Mouse (Mus musculus) induced T-regulatory cell, adult 2 months (primary cell): ENCODE measurements at regions not wholly inside any gene's neighbourhood (a gene's known extent, or its start where the extent isn't known, plus 50 kb on each side); places are given as distances from the start of the nearest gene placed in this dataset.

Source experiments
- DNase-seq: peaks from one replicate; pipeline ENCODE4 v3.0.0-alpha.2; 2012; ENCODE audit warnings: low read depth

DNA sequence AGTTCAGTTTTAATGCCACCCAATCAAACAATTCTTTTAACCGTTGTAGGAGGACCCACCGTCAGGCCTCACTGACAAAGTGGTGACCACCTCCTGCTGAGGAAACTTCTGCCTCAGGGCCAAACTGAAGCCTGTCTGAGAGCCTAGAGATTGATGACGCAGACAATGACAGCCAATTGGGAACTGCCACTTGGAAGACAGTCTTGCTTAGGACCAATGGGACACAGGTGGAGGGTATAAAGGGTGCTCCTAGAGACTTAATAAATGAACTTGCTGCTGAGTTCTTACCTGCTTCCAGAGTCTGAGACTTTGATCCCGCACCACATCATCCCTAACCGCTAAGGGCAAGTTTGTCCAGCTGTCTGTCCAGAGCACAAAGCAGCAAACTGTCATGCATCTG lies 80.0 kb downstream of the Tbx4 start:
- DNase-seq: no peak

DNA sequence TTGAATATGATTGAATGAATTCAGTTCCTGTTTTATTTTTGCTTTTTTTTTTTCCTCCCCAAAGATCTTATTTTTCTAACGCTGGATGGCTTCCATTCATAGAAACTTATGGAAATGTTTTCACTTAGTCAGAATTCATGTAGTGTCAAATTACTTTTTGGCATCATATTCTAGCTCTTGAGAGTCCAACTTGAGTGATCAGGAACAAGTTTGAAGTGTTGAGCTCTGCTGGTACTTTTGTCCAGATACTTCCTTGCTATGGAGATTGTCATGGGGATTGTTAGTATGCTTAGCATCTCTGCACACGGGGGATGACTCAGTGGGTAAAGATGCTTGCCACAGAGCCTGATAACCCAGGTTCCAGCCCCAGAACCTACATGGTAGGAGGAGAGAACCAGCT lies 84.1 kb downstream of the Tbx4 start:
- DNase-seq: no peak

DNA sequence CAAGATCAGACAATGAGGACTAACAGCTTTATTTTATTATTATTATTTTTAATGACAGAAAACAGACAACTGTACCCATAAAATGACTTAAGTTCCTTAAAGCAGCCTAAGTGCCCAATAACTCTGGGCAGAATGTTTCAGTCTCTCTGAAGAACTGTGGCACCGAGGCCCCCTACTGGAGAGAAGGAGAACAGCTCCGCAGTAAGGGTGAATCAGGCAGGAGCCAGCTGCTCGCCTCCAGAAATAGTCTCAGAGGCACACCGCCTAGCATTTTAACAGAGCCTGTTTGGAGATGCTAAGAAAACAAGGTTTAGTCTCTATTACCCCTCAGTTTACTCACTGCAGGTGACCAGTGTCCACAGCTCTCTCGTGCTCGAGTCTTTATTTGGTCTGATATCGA lies 86.2 kb downstream of the Tbx4 start:
- peak; percentile 72 for DNase-seq

DNA sequence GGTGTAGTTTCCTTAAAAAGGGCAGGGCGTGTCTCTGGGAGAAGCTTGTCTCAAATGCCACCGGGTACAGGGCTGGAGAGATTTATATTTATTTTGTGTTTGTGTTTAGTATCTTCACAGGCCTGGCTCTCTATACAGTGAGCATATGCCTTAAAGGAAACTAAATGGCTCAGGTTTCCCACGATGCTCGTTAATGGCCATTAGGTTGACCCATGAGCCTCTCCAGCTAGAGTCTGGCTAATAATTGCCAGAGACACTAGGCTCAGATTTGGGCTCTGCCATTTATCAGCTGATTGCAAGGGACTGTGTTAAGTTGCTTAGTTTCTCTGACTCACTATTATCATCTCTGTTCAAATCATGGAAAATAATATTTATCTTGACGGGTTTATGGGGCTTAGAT lies 87.5 kb downstream of the Tbx4 start:
- DNase-seq: no peak

DNA sequence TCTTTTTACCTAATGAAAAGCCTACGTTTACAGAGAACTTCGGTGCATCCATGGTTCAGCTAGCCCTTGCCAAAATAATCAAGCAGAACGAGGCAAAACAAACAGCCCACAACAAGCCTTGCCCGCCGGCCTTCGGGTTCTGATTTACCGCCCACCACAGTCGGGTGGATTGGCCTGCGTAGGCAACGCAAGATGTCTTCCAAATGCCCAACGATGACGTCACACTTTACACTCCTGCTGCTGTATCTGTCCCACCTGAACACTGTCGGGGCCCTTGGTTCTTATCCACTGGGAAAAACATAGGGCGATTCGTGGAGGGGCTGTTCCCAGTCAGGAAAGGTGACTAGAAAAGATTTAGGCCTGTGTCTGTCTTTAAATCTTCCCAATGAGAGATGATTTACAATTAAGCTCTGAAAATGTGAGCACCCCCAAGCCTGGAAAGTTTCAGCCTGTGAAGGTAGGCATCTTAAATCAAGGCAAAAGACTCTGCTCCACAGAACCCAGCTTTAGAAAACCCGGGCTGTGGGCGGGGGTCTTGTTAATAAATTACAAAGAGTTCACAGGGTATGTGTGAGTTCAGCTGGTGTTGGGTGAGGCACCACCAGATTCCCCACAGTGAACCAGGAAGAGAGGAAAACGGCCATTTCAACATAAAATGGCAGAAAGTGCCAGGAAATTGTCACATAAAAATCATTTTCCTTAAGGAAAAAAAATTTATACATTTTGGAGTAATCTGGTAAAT lies 90.6 kb downstream of the Tbx4 start:
- no peak for DNase-seq

DNA sequence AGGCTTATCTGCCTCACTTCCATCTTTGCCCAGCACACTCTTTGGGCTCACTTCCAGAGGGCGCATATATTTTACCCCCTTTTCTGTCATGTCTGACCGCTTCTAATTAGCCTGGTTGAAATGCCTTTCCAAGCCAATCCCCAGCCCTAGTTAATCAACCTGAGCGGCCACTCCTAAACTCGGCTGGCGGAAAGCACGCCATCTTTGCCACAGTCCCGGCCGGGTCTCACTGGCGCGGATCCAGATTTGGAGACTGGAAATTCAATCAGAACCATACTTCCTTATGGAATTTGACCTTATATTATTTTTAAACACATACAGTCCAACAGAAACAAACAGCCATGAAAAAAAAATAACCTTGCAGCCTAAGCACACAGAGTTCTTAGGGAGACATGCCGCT lies 94.2 kb downstream of the Tbx4 start:
- no peak for DNase-seq

DNA sequence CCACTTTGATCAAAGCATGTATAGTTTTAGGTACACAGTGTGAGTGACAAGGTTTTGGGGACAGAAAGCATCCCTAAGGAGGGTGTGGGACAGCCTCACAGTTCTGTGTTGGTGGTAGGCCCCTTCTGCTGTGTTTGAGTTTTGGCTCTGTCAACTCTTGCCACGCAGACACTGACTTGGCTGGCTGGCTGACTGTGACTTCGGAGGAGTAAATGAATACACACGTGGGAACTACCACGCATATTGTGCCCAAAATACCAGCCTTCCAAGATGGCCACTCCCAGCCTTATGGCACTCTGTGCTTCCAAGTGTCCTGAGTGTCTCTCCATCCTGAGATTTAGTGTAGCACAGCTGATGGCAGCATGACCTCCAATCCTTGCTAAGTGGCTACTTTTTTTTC lies 95.3 kb downstream of the Tbx4 start:
- DNase-seq: no peak

DNA sequence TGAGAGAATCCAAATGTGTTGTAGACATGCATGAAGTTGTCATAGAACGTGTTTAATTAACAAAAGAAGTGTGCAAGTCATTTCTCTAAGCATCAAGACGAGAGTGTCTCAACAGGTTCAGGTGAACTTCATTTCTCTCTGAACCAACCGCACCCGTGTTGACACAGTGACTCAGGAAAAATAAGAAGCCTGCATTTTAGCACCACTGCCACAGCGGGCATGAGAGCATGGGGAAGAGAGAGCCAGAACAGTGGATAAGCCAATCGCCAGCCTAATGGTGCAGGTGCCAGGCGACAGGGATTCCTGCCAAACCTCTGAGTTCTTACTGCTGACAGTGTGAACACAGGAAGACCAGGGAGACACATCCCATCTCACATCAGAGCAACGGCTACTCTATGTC lies 100.1 kb downstream of the Tbx4 start:
- DNase-seq: no peak

DNA sequence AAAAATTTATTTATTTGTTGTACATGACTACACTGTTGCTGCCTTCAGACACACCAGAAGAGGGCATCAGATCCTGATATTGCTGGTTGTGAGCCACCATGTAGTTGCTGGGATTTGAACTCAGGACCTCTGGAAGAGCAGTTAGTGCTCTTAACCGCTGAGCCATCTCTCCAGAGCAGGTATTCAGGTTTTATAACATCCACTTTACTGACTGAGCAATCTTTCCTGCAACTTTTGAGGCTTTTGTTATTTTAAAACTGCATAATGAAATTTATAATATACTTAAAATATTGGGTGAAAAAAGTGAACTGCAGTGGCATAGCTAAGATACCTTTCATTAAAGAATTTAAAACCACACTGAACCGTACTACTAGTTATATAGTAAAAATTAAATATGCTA lies 101.0 kb downstream of the Tbx4 start:
- DNase-seq: no peak

DNA sequence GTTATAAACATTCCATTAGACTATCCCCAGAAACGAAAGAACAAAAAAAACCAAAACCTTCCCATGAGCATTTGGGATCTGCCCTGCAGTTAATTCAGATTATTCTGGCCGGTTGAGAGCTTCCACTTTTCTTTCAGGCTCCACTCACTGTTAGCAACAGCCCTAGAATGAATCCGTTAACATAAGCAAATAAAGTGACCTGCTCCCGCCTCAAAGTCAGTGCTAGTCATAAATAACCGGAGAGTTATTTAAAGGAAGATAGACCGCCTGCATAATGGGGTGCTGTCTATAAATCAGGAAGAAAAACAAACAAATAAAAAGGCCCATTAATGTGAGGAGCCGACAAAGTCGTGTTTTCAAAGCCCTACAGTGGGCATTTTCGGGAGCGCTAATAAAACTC lies 103.3 kb downstream of the Tbx4 start:
- DNase-seq: no peak

DNA sequence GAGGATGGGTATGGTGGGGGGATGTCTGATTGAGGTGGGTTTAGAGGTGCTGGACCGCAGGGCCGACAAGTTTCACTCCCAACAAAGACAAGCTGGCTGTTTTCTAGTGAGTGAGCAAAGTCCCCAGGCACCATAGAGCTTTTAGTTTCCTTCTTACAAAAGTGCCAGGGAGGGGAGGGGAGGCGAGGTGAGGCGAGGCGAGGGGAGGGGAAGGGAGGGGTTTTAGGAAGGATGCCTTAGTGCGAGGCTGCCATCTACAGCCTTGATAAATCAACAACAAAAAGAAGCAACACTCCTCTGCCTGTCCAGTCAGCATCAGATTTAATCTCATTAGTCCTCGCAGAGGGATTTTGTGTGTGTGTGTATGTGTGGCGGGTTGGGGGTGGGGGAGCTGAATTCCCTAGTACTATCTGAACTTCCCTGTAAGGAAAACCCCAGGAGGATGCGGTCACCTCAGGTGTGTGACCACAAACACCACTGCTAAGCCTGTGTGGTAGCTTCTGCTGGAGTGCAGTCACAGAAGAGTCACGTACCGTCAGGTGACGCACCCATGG lies 103.8 kb downstream of the Tbx4 start:
- peak; percentile 79 for DNase-seq

DNA sequence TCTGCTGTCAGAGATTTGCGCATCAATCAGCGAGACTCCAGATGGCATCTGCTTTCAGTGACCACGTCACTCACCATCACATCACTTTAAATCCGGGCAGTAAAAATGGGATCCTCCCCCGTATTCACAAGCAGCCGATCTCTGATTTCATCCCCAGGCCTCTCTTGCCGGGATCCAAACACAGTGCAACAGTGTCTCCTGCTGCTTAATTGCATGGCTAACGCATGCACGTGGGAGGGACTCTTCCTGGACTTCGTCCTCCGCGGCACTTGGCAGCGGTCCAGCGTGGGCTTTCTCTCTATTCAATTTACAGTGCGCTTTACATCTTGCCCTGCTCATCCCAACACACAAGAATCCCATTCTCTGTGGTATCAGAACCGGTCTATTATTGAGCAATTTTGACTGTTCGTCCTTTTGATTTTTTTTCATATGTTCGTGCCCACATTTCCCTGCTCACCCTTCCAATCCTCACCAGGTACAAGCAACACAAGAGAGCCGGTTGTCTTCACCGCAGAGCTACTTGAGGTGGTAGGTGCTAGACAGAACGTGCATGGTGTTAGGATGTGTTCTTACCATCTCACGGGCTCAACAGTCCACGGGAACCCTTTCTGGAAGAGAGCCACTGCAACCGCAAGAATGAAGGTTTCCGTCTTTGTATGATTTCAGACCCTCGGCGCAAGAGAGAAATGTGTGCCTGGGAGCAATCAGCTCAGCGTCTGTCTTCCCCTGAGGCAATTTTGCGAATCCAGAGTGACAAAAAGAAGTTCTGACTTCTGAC lies 109.3 kb downstream of the Tbx4 start:
- DNase-seq: no peak

DNA sequence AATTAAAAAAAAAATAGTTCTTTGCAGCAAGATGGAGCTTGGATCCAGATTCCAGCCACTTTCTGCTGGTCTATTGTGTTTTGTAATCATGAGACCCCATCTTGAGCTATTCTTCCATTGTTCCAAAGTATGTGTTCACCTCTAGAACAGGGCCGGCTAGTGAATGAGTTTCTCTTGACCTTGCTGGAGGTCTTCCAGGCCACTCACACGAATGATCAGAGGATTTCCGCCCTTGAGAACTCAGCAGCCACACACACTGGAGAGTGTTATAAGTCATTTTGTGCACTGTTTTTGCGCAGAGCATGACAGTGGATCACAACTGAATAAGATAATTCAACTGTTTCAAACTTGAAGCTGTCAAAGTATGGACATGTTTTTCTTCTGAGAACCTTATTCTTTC lies 110.5 kb downstream of the Tbx4 start:
- DNase-seq: no peak

DNA sequence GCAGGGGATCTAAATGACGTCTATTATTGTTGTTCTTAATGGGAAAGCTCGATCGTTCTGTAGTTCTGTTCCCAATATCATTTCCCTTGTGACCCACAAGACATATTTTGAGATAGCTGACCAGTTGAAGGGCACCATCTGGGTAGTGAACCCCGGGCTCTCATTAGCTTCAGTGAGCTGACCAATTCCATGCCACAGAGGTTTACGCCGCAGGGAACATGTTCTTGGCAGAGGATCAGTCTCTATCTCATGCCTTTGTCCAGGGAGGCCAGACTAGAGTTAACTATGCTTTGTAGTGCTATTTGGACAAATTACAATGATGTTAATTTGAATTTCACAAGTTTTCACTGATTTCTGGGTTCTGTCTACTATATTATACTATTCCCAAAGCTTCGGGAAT lies 117.1 kb downstream of the Tbx4 start:
- no peak for DNase-seq

DNA sequence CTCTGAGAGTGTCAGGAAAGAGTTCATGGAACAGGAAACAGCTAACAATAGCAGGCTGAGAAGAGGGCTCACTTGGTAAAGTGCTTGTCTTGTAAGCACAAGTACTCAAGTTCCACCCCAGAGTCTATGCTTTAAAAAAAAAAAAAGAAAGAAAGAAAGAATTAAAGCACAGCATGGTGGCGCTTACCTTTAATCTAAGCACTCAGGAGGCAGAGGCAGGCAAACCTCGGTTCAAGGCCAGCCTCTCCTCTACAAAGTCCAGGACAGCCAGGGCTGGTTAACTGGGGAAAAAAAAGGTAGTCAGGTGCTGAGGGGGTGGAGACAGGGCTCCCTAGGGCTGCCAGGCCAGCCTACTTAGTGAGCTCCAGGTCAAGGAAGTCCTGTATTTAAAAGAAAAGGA lies 119.1 kb downstream of the Tbx4 start:
- DNase-seq: no peak

DNA sequence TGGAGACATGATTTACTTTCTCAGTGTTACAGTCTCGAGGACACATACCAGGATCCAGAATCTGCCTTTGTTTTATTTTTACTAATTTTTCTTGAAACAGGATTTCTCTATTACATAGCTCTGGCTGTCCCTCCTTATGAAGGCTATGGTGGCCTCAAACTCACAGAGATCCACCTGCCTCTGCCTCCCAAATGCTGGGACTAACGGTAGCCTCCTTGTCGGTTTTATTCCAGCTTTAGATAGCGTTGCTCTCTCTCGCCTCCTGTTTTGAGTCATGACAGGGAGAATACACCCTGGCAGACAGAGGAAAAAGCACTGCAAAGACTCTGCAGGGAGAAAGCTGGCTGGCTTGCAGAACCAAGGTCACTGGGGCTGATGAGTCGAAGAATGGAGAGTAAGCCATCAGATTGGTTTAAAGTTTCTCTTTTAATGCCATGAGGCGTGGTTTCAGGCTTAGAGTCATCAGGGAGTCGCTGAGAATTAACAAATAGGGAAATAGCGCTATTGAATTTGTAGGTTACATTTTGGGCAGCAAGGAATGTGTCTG lies 119.8 kb downstream of the Tbx4 start:
- DNase-seq: no peak

DNA sequence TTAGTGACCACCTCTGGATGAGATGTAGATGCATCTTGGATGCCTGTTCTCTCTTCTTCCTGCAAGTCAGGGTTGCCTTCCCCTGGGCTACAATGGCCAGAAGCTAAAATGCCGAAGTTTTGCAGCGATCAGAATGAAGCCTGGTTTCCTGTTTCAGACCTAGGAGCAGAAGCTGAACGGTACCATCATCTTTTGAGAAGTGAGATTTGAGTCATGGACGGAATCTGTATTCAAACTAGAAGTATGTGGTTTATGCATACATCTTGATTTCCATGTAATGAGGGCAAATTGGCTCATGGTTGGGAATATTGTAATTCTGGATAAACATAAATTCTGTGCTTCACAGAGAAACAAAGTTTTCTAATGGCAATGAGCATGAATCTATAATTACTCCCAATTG lies 120.6 kb downstream of the Tbx4 start:
- no peak for DNase-seq
